Mouse (Mus musculus): ENCODE measurements around the gene She. TPM values are rescaled to one million over a fixed set of nuclear protein-coding genes. Genes with fewer than 3 reads are reported as not detected.
A peak's percentile ranks its signal among the peaks of the same experiment; 100 is the strongest.
"Not testable (repeated sequence)": the region's sequence is repeated elsewhere in the genome, so short reads cannot be mapped to it uniquely, and the experiment has no call there.

Gene She
- total RNA-seq (2021) = 1 to 10 TPM; 3.4 to 3.5 TPM
- long read RNA-seq, experiment 1, partial matches to known transcripts = 0 of 3 reads
- long read RNA-seq, experiment 1, other reads (novel, unspliced or antisense) = 3 of 3 reads
- long read RNA-seq, experiment 2, full-length matches to known transcripts = 1 of 1 reads
- long read RNA-seq, experiment 2, partial matches to known transcripts = 0 of 1 reads
- long read RNA-seq, experiment 2, other reads (novel, unspliced or antisense) = 0 of 1 reads

DNA sequence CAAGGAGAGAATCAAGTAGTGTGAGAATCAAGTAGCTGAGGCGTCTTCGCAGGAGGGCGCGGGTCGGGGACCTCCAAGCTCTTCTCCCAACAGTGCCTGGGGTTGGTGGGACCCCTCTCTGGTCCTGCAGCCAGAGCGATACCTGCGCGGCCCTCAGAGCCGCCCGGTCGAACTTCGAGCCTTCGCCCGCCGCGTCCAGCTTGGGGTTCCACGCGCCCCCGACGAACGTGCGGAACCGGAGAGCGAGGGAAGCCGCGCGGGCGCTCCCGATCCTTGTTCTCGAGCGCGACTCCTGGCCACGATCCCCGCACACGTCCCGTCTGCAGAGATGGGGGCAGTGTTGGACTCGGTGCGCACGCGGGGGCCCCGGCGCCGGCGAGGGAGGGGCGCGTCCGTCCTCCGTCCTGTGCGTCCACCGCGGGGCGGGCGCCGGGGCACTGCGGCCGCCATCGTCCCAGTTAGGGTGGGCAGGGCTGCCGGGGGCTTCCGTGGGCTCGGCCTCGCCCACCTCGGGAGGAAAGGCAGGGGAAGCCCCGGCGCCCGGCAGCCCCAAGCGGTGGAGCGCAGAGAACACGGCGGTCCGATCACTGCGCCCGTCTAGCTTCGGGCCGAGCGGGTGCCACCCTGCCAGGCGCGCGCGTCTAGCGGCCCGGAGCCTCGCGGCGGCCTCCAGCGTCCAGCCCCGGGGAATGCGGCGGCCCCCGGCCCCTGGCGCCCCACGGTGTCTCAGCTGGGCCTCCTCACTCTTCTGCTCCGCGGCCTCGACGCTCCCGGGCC lies at the start of gene She:
TSS of gene She (plus strand) at position 556 of the 777 bp plus-strand sequence.
- no peak for DNase-seq (ENCODE audit: low spot score in 2 of 2)

DNA sequence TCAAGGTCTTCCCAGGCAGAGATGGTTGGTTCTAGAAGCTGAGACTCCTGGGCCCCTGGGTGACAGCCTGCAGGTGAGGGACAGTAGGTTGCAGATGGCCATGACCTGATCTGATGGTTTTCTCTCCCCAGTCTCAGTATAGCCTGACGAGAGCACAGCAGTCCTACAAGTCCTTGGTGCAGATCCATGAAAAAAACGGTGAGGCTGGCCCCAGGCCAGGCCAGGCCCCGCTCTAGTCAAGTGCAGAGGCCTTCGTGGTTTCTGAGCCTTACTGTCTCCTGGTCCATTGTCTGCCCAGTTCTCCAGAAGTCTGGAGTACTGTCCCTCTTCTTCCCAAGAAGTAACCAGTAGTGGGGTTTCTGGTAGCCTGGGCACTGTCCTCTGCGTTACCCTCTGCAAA lies 49.5 kb upstream of the She start:
- DNase-seq (ENCODE audit: low spot score in 2 of 2) = no peak

DNA sequence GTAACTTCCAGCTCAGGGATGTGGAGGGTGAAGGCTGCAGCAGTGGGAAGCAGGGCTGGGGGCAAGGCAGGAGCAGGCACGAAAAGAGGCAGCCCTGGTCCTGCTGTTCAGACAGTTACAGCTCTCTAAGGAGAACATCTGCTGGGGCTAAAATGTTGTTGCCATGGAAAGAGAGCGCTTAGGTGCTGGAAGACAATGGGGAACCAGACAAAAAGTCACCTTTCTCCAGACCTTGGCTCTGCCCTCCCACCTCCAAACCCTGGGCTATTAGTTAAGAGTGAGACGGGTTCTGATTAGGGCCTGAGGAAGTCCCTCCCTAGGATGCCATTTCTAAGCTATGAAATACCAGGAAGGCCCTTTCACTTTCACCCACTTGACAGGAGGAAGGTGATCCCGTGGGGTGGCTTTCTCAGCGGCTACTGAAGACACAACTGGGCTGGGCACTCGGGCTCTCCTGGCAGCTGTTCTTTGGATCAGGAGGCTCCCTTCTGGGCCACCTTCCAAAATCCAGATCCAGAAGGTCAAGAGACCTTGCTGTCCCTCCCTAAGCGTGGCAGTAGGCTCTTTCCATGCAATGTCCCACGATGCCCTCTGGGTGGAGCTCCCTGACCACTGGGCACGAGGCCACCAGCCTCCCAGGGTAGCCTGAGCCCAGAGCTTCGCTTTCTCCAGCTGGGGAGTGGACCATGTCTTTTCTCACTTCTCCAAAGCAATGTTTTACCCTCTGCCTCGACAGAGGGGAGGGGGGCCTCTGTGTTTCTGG lies 46.0 kb upstream of the She start:
- peak; percentile 67 to 74 for DNase-seq (ENCODE audit: low spot score in 2 of 2)

DNA sequence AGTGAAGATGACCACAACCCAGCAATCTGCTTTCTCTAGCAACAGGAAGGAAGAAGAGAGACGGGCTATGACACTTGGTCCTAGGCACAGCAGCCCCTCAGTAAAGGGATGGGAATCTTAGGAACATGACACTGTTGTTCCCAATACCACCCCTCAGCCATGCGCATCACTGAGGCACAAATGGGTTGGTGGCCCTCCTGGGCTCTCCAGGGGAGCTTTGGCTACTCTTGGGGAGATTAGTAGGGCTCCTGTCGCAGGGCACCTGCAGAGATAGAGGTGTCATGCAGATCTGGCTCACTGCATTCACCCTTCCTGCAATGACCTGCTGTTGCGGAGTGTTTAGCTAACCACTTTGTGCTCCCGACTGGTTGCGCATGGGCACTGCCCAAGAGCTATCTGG lies 44.9 kb upstream of the She start:
- no peak for DNase-seq (ENCODE audit: low spot score in 2 of 2)

DNA sequence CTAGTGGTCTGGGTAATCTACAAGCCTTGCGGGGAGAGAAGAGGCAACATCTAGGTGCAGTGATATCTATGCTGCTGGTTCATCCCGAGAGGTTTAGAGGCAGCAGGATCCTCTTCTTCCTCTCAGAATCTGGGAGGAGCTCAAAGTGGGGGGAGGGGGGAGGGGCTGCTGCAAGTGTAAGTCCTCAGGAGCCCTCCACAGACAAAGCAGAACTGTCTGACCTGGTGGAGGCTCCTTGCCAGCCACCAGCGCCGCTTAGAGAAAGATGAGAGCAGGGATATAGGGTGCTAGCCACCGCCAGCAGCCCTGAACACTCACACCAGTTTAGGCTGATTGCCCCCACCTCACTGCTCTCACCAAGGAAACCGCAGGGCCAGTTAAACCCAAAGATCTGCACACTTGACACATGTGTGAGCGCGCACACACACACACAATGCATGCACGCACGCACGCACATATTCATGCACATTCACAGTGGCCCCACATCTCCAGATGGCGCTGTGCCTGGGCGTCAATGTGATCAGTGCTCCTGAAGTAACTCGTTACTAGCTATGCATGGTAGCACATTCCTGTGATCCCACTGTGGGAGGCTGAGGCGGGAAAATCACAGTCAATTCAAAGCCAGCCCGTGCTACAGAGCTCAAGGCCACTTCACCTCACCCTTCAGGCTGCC lies 42.4 kb upstream of the She start:
- no peak for DNase-seq (ENCODE audit: low spot score in 2 of 2)

DNA sequence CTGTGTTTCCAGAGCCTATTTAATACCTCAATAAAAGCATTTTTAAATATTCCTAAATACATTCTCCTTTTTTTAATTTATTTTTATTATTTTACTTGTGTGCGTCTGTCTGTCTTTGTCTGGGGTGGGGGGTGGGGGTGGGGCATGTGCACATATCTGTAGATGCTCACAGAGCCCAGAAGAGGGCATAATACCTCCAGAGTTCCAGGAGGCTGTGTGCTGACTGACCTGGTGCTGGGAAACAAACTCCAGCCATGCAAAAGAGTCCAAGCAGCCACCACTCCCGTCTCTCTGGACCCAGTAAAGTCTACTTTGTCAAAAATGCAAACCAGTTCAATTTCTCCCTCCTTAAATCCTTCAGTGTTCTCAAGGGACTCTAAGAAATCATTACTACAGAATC lies 36.6 kb upstream of the She start:
- DNase-seq (ENCODE audit: low spot score in 2 of 2) = no peak

DNA sequence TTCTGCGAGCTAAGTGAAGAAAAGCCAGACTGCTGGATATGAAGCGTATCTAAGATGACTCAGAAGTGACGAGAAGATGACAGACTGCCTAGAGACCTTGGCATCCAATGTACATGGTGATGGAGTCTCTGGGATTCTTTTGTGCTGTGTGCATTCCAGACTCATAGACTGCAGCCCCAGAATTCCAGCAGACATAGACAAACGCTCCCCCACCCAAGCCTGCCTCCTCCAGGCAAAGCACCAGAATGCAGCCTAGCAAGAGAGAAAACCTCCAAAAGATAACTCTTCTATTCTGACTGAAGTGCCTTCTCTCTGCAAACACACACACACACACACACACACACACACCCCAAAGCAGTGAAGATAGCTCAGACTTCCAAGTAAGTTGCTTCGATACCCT lies 35.4 kb upstream of the She start:
- DNase-seq (ENCODE audit: low spot score in 2 of 2) = no peak

DNA sequence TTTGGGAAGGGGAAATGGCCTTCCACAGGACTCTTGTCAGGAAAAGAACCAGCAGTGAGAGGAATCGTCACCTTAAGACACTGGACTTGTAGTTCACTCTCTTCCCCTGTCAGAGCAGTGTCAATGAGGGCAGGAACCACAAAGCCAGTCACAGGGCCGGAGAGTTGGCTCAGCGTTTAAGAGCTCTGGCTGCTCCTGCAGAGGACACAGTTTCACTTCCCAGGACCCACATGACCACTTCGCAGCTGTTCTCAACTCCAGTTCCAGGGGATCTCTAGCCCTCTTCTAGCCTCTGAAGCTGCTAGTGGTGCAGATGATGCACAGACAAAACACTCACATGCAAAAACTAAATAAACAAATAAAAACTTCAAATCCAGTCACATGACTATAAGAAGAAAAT lies 34.8 kb upstream of the She start:
- DNase-seq (ENCODE audit: low spot score in 2 of 2) = no peak

DNA sequence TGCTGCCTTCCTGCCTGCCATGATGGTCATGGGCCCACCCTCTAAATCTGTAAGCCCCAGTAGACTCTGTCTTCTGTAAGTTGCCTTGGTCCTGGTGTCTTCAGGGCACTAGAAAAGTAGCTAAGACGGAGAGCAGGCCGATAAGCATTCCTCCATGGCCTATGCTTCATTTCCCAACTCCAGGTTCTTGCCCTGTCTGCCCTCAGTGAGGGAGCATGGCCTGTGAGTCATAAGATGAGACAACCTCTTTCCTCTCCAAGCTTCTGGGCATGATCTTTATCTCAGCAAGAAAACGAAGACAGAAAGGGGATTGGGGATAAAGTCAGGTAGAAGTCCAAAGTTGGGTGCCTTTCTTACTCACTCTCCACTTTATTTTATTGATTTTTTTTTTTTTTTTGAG lies 32.7 kb upstream of the She start:
- no peak for DNase-seq (ENCODE audit: low spot score in 2 of 2)

DNA sequence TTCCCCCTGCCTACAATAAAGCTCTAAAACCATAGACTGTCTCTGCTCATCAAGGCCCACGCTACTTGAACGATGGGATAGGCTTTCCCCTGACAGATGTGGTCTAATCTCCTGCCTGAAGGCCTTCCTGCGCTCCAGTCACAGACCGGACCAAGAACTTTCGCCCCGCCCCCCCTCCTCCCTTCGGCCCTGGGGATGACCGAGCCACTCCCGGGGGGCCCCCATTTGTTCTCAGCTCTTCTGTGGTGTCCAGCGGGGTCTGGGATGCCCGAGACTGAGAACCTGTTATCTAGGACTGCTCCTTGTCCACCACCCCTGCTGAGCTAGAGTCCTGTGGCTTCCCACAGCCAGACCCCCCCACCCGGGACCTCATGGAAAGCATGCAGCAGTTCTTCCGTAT lies 31.7 kb upstream of the She start:
- DNase-seq (ENCODE audit: low spot score in 2 of 2) = no peak

DNA sequence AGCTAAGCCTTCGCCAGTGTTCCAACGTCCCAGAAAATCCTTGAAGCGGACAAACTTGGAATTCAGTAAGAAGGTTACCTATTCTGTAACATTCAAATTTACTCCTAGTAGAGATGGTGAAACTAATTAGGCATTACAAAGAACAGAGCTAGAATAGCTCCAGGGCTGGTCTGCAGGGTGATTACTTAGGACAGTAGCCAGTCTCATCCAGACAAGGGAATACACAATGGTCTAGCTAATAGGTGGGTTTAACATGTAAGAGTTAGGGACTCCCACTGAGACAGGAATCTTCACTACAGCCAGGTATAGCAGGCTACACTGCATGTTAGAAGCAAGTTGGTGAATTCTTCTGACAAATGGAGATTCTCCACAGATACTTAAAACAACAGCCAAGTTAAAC lies 31.1 kb upstream of the She start:
- DNase-seq (ENCODE audit: low spot score in 2 of 2) = not testable (repeated sequence)

DNA sequence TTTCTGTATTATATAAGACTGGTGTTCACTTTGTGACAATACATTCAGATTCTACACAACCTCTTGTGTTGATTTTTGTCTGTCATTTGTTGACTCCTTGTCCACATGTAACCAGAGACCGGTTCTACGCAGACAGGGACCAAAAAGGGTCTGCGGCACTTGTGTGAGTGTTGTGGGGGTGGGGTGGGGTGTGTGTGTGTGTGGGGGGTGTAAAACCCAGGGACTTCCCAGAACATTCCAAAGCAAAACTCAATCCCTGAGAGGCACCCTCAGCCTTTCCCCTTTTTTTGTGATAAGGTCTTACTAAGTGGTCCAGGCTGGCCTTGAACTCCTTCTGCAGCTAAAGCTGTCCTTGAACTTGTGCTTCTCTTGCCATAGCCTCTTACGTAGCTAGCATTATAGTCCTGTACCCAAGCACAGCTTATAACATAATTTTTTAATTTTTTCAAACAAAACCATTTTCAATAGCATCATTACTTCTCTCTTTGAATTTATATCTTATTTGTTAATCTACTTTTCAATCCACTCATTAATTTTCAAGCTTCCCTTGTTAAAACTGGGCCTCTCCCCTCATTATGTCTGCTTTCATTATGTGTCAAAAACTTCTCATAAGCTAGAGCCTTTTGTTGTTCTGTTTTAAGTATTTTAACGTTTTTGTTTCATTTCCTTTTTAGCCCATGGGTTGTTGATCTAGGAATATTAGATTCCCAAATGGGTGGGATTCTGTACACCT lies 30.2 kb upstream of the She start:
- no peak for DNase-seq (ENCODE audit: low spot score in 2 of 2)

DNA sequence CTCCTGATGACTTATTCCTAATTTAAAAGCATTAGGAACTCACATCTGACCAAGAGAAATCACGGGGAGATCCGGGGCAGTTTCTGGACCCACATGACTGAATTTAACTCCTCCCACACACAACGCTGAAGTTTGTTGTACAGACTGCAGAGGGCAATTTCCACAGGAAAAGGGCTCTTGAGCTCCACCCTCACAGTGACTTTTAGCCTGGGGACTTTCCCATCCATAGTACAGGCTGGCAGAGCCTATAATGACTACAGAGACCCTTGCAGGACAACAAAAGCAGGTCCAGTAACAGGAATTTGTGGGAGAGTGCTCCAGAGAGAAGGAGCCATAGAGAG lies 29.7 kb upstream of the She start:
- no peak for DNase-seq (ENCODE audit: low spot score in 2 of 2)

DNA sequence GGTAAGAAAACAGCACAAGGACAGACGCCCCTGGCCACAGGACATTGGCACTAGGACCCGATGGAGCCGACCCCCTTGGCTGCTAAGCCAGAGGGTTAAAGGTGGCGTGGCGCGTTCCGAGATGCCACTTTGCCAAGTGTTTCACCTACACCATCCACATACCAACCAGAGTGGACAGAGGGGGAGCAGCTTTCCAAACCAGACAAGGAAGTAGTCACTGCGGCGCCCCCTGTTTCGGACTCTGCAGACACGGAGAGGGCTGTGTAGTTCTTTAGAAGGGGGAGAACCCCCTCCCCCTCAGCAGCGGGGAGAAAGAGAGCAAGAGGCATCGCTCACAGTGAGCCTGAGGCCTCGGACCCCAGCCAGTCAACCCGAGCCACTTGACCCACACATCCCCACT lies 28.3 kb upstream of the She start:
- DNase-seq (ENCODE audit: low spot score in 2 of 2) = no peak

DNA sequence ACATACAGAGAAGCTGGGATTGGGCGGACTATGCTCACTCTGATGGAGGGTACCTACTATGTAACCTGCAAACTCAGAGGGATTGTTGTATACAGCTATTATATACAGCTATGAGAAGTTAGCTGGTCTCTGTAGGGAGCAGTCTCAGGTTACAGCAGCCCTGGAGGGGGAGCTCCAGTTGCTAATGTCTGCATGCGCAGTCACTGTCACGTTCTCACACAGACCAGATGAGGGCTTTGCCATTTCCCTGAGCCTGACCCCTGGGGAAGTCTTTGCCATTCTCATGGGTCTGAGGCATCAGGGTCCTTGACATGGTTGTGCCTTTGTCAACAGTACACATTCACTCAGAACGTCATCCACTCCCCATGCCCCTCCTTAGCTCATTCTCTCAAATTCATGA lies 26.0 kb upstream of the She start:
- no peak for DNase-seq (ENCODE audit: low spot score in 2 of 2)

DNA sequence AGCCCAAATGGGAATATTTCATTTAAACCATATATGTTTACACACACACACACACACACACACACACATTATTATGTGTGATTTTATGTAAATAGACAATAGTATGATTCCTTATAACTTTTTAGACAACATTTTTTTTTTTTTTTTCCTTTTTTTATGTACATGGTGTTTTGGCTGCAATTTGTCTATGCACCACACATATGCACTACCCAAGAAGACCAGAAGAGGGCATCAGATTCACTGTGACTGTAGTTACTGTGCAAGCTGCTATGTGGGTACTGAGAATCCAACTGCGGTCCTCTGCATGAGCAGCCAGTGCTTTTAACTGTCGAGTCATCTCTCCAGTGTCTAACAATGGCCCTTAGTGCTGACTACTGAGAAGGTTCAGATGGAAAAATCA lies 24.4 kb upstream of the She start:
- DNase-seq (ENCODE audit: low spot score in 2 of 2) = no peak

DNA sequence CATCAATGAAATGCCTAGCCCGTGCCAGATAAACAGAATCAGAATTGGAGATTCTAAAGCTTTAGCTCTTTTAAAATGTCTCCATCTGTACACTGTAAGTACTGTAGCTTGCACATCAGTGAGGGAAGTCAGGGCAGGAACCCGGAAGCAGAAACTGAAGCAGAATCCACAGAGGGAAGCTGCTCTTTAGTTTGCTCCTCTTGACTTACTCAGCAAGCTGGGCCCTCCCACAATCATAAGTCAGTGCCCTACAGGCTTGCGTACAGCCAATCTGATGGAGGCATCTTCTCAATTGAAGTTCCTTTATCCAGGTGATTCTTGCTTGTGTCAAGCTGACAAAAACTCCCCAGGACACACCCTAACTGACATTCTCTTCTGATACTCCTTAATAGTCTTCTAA lies 24.0 kb upstream of the She start:
- DNase-seq (ENCODE audit: low spot score in 2 of 2) = no peak

DNA sequence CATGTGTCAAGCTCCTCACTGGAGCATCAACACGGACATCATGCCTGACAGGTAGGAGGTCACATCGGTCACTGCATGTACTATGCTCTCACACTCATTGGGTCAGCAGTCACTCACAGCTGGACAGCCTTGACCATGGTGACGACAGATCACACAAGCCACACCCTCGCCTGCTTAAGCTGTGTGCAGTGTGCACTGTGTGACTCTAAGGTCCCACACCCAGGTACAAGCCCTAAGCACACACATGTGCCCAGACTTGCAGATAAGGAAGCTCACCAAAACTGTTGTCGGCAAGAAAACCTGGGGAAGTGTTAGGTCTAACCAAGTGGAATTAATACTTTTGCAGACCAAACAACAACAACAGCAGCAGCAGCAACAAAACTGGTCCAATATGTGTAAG lies 23.3 kb upstream of the She start:
- DNase-seq (ENCODE audit: low spot score in 2 of 2) = no peak

DNA sequence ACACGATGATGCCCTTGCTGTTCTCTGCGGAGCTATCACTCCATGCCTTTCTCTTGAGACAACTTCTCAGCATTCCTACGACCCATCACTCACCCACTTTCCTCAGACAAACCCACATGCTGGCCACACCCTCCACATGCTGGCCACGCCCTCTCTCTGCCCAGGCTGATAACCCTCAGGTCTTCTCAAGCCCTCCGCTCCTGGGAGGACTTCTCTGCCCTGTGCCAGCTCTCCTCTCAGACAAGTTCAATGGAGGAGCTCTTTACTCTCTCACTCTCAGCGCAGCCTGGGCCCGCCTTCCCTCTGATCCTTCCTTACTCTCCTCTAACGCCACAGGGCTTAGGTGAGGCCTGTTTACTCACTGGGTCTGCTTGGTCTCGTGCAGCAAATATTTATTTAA lies 22.5 kb upstream of the She start:
- DNase-seq (ENCODE audit: low spot score in 2 of 2) = no peak

DNA sequence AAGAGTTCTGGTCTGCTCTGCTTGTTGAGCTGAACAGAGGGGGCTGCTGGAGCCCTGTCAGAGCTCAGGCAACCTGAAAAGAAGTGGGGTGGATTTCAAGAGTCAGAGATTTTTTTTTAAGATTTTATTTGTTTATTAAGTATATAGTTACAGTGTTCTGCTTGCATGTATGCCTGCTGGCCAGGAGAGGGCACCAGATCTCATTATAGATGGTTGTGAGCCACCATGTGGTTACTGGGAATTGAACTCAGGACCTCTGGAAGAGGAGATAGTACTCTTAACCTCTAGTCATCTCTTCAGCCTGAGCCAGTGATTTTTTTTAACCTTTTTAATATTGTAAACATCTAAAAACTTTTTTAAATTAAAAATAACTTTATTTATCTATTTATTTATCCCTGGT lies 20.3 kb upstream of the She start:
- DNase-seq (ENCODE audit: low spot score in 2 of 2) = no peak

DNA sequence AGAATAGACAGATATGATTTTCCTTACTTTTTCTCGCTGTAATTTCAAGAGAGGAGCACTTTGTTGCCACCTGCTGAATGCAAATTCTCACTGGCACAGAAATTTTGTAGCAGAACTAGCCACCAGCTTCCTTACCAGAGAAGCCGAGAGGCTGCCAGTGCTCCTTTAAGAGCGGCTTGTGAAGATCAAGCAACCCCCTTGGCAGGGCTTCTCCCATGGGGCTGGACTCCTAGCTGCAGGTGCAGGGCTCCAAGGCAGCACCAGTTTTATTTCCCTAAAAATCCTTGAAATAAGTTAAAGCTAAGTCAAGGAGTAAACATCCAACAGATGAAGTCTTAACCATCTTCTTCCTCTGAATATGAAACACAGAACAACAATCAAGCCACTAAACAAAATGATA lies 19.0 kb upstream of the She start:
- no peak for DNase-seq (ENCODE audit: low spot score in 2 of 2)
